Mouse (Mus musculus) limb, embryonic 10.5 days (tissue): ENCODE measurements around the gene Cdc34. TPM values are rescaled to one million over a fixed set of nuclear protein-coding genes. Genes with fewer than 3 reads are reported as not detected.

ENCODE experiments used
- DNase-seq: peaks from one replicate; pipeline ENCODE4 v3.0.0-alpha.2; 2017; ENCODE audit warnings: low spot score
- H3K27ac ChIP-seq: fragments of 300-500 bp; sonication (generic); 2 replicates; pipeline ENCODE4 v1.5.1; 2016; ENCODE audit warnings: mild to moderate bottlenecking
- H3K27me3 ChIP-seq: fragments of 300-500 bp; sonication (generic); 2 replicates; pipeline ENCODE4 v1.6.1; 2016; ENCODE audit warnings: low read depth, mild to moderate bottlenecking; ENCODE audit not compliant: poor library complexity, severe bottlenecking
- H3K36me3 ChIP-seq: fragments of 300-500 bp; sonication (generic); 2 replicates; pipeline ENCODE4 v1.6.1; 2016; ENCODE audit warnings: mild to moderate bottlenecking, moderate library complexity
- H3K4me1 ChIP-seq: fragments of 300-500 bp; sonication (generic); 2 replicates; pipeline ENCODE4 v1.6.1; 2016
- H3K4me3 ChIP-seq: fragments of 300-500 bp; sonication (generic); 2 replicates; pipeline ENCODE4 v1.5.1; 2016; ENCODE audit warnings: mild to moderate bottlenecking, moderate library complexity
- H3K9me3 ChIP-seq: fragments of 300-500 bp; sonication (generic); replicated peaks from 2 replicates; pipeline ENCODE4 v1.6.1; 2016; ENCODE audit warnings: mild to moderate bottlenecking
- WGBS: fragments of 180-500 bp; shearing (Covaris S2); methylation state at CpG from one replicate; pipeline ENCODE4 v1.1.7; 2016; 5-methylcytosine and 5-hydroxymethylcytosine counted together
- polyA plus RNA-seq: library from polyadenylated mRNA; unstranded; fragments of >200 nt; fragmentation: Nextera tagmentation; extraction: Ambion mirVana; gene quantifications from 2 replicates; pipeline ENCODE4 v1.2.1, GENCODE M21; 2016

Gene Cdc34
- polyA plus RNA-seq, 1 experiment from 2014 or later = 209 TPM

DNA sequence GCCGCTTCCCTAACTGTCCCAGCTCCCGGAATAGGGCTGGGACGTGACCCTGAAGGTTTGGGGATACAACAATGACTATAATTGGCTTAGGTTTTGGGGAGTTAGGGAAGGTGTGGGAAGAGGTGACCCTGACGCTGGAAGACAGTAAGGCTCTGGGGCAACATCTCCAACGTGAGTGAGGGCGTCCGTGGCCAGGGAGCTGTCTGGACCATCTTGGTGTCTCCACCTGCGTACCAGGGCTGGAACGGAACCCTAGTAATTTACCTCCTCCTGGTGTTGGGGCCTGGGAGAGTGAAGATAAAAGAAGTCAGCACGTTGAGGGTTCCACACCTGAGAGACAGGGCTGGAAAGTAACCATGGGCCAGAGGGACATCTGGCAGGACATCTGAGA, 23.0 kb downstream of the Cdc34 start:
- Histone ChIP-seq H3K4me1 (peaks cover 45% of the 10 kb centered on the region), H3K36me3 (peaks cover 40% of the 10 kb centered on the region), H3K27ac (peak overlapping the region; percentile 95), H3K4me3 (peak overlapping the region; percentile 86), H3K9me3 (no peaks in the 10 kb centered on the region), H3K27me3 (no peaks in the 10 kb centered on the region)
- DNase-seq = no peak
- 5% methylated on average over 10 of the region's 10 CpGs for WGBS

DNA sequence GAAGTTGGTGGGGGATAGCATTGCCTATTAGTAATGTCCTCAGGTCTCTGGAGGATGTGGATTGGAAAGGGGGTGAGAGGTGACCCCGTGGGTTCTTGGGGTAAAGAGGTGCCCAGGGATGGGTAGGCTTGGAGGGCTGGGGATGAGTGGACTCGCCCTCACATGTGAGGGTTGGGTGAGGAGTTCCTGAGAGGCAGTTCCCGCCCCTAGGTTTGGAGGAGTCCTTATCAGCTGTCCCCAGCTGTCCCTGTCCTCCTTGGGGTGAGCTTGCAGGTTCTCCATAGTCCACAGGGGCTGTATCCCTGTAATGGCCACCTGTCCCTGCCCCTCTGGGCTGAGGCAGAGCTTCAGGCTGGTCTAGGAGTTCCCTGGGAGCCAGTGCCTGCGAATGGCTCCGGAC, 24.0 kb downstream of the Cdc34 start:
- H3K27me3 ChIP-seq = no peaks in the 10 kb centered on the region
- no peak for DNase-seq
- 92% methylated on average over 5 of the region's 5 CpGs for WGBS
- no peak overlapping the region; the same call in 1 of the 2 replicates for H3K27ac ChIP-seq
- peaks cover 50% of the 10 kb centered on the region for H3K36me3 ChIP-seq
- peak overlapping the region; percentile 86 for H3K4me3 ChIP-seq
- peaks cover 40% of the 10 kb centered on the region for H3K4me1 ChIP-seq
- H3K9me3 ChIP-seq = no peaks in the 10 kb centered on the region

DNA sequence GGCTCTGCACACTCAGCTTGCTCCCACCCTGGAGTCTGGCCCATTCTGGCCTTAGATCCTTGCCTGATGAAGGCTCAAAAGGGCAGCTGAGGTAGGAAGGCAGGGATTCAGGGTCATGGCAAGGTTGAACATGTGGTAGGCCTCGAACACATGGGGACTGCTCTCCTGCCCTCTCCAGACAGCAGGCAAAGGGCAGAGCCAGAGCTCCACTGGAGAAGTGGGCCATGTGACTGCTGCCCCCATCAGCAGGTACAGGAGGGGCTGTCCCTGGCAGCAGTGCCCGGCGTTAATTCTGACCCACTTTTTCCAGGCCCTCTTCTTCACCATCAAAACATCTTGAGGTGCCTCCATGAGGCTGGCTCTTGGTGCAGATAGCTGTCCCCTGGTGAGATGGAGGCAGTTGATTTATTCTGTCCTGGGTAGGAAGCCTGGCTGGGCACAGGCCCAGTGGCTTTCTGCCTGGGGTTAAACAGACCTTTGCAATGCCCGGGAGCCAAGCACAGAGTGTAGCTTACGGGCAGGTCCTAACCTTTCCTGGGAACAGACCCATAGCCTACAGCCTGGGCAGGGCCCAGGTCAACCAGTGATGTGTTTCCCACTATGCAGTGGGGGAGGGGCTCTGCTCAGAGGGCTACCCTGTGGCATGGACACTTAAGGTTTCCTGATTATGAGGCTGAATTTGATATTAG, 24.6 kb downstream of the Cdc34 start:
- H3K4me1 ChIP-seq = peaks cover 34% of the 10 kb centered on the region
- WGBS = 80% methylated on average over 5 of the region's 5 CpGs
- H3K27me3 ChIP-seq = no peaks in the 10 kb centered on the region
- no peak for DNase-seq
- no peaks in the 10 kb centered on the region for H3K9me3 ChIP-seq
- H3K36me3 ChIP-seq = peaks cover 56% of the 10 kb centered on the region
- H3K4me3 ChIP-seq = peak overlapping the region; percentile 86
- no peak overlapping the region; the same call in 1 of the 2 replicates for H3K27ac ChIP-seq

DNA sequence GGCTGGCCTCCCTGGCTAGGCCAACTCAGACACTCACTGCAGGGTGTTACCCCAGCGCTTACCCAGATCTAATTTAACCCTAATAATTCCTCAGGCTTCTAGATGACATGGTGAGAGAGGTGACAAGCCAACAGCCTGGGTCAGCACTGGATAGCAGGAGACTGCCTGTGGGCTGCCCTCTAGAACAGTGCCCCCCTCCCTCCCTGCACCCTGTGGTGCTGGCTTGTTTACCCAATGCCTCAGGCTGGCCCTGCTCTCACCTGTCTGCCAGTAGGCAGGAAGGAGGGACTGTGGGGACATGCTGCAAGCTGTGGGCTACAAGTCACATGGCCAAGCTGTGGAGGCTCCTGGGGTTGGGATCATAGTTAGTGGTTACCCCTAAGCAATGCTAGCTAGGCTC, 25.2 kb downstream of the Cdc34 start:
- no peak for DNase-seq
- no peaks in the 10 kb centered on the region for H3K27me3 ChIP-seq
- H3K36me3 ChIP-seq = peaks cover 62% of the 10 kb centered on the region
- WGBS = 79% methylated on average over 1 of the region's 1 CpGs
- H3K4me1 ChIP-seq = peaks cover 32% of the 10 kb centered on the region
- no peak overlapping the region for H3K27ac ChIP-seq
- H3K4me3 ChIP-seq = peak overlapping the region; percentile 6; the same call in 1 of the 2 replicates
- H3K9me3 ChIP-seq = no peaks in the 10 kb centered on the region

DNA sequence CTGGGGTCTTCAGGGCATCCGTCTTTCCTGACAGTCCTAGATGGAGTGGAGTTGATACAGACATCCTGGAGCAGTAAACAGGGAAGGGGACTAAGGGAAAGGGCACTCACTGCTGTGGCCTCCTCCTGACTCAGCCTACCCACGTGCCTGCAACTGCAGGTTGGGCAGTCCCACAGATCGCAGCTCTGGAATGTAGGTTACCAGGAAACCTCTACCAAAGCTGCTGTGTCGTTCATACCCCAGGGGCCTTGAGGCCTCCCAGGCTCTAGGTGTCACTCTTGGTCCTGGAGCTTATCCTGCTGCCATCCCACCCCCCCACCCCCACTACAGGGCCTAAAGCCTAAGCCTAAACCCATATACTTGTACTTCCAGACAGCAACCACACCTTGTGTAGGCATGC, 25.8 kb downstream of the Cdc34 start:
- Histone ChIP-seq H3K27ac (no peak overlapping the region), H3K9me3 (no peaks in the 10 kb centered on the region), H3K36me3 (peaks cover 68% of the 10 kb centered on the region), H3K27me3 (no peaks in the 10 kb centered on the region), H3K4me1 (peaks cover 32% of the 10 kb centered on the region), H3K4me3 (no peak overlapping the region)
- no peak for DNase-seq
- WGBS = 78% methylated on average over 4 of the region's 4 CpGs

DNA sequence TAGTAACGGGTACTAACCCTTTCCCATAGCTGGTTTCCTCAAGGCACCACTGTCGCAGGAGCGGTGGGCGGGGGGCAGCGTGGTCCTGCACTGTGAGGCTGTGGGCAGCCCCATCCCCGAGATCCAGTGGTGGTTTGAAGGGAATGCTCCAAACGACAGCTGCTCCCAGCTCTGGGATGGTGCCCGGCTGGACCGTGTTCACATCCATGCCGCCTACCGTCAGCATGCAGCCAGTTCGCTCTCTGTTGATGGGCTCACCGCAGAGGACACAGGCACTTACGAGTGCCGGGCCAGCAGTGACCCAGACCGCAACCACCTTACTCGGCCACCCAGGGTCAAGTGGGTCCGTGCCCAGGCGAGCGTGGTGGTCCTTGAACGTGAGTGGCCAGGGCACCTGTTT, 26.7 kb downstream of the Cdc34 start:
- DNase-seq = no peak
- no peak overlapping the region for H3K27ac ChIP-seq
- H3K4me1 ChIP-seq = peaks cover 32% of the 10 kb centered on the region
- peaks cover 70% of the 10 kb centered on the region for H3K36me3 ChIP-seq
- 92% methylated on average over 21 of the region's 21 CpGs for WGBS
- H3K9me3 ChIP-seq = no peaks in the 10 kb centered on the region
- H3K27me3 ChIP-seq = peaks cover 6% of the 10 kb centered on the region
- no peak overlapping the region for H3K4me3 ChIP-seq

DNA sequence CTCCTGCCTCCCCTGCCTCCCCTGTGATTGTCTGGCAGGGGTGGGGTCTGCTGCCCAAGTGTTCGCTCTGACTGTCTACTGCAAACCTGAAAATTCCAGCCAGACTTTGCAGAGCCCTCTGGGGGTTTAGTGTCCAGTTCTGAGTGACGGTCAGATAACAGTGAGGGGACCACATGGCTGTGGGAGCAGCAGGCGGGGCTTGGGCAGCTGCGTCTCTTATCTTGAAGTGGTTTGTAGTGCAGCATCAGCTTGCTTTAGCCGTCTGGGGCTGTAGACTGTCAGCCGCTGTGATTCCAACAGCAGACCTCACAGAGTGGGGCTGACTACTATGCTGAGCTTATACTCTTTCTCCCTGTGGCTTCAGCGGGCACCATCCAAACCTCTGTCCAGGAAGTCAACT, 27.3 kb downstream of the Cdc34 start:
- 80% methylated on average over 7 of the region's 7 CpGs for WGBS
- H3K27ac ChIP-seq = no peak overlapping the region

DNA sequence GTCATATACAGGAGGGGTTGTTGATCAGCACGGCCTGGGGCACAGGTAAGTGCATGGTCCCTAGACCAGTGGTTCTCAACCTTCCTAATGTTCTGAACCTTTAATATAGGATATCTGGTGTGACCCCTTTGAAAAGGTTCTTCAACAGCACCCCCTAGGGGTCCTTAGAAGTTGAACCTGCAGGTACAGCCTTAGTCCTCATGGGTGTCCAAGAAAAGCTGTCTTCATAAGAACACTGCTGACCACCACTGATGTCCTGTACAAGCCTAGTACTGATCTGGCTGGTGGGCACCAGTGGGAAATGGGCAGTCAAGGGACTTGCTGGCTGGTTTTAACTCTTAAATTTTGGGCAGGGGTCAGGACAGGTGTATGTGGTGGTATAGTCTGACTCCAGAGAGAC, 30.0 kb downstream of the Cdc34 start:
- Histone ChIP-seq H3K27me3 (peaks cover 39% of the 10 kb centered on the region), H3K4me1 (peaks cover 21% of the 10 kb centered on the region), H3K36me3 (peaks cover 60% of the 10 kb centered on the region), H3K9me3 (no peaks in the 10 kb centered on the region), H3K4me3 (no peak overlapping the region), H3K27ac (no peak overlapping the region)
- no peak for DNase-seq
- WGBS = 96% methylated on average over 1 of the region's 1 CpGs

More for the DNA sequence above, 27.3 kb downstream of the Cdc34 start:
- Histone ChIP-seq H3K9me3 (no peaks in the 10 kb centered on the region), H3K36me3 (peaks cover 70% of the 10 kb centered on the region), H3K4me3 (no peak overlapping the region), H3K27me3 (peaks cover 12% of the 10 kb centered on the region), H3K4me1 (peaks cover 32% of the 10 kb centered on the region)
- no peak for DNase-seq

DNA sequence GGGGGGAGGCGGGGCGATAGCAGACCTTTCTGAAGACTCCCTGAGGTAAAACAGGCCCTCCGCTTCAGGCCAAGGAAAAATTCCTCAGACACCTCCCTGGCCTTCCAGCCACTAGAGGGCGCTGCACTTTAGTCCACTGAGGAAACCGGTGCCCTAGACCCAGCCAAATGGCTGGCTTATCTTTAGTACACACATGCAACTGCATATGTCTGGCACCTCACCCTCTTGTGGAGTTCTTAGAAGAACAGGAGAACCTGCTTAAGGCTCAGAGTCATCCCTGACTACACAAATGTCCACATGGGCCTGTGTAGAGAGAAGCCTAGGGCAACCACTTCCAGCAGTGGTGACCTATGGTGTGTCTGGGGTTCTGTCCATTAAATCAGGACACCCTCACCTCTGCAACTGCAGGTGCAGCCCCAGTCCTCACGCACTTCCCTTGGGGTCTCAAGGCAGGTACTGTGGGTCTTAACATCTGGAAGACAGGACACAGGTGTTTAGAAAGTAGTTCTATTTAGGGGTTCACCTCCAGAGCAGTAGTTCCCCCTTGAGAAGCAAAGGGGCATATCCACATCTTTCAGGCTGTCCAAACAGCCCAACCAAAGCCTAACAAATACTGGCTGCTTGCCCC, 30.6 kb downstream of the Cdc34 start:
- DNase-seq = peak; percentile 86
- Histone ChIP-seq H3K9me3 (no peaks in the 10 kb centered on the region), H3K27me3 (peaks cover 45% of the 10 kb centered on the region), H3K36me3 (peaks cover 54% of the 10 kb centered on the region), H3K27ac (no peak overlapping the region), H3K4me1 (peaks cover 21% of the 10 kb centered on the region), H3K4me3 (no peak overlapping the region)
- WGBS = 8% methylated on average over 6 of the region's 6 CpGs

DNA sequence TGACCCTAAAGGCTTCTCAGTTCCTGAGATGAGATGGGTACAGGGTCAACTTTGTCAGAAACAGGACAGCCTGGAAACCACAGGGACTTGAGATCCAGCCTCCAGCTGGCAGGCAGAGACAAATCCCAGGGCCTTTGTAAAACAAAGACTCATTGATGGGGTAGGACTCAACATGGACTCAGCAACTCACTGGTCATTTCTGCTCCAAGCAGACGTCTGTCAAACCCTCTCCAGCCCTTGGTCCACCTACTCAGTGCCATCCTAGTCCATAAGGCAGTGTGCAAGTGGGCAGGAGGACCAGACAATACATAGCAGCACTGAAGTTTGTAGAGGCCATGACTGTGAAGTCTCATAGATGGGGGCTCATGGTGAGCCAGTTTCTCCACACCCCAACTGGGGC, 31.2 kb downstream of the Cdc34 start:
- WGBS = 35% methylated on average over 1 of the region's 1 CpGs
- H3K4me1 ChIP-seq = peaks cover 19% of the 10 kb centered on the region
- H3K4me3 ChIP-seq = no peak overlapping the region
- DNase-seq = no peak
- no peak overlapping the region for H3K27ac ChIP-seq
- peaks cover 50% of the 10 kb centered on the region for H3K27me3 ChIP-seq
- H3K36me3 ChIP-seq = peaks cover 48% of the 10 kb centered on the region
- H3K9me3 ChIP-seq = no peaks in the 10 kb centered on the region

DNA sequence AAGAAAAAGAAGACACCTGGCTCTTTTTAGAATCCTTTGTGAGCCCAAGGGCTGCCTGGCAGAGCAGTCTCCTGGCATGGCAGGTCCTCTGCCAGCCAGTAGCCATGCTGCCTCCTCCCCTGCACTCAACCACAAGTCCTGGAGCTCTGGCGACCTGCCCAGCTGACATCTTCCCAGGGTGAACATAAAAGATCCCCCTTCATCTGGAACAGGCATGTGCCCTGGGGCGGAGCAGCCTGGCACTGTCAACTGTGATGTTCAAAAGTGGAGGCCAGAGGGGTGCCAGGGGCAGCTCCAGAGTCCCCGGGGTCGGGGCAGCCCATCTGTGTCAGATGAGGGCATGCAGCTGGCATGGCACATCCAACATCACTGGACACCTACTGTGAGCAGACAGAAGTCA, 33.0 kb downstream of the Cdc34 start:
- H3K36me3 ChIP-seq = peaks cover 30% of the 10 kb centered on the region
- WGBS = 74% methylated on average over 4 of the region's 4 CpGs
- DNase-seq = no peak
- no peak overlapping the region for H3K4me3 ChIP-seq
- H3K9me3 ChIP-seq = no peaks in the 10 kb centered on the region
- H3K27ac ChIP-seq = no peak overlapping the region
- peaks cover 69% of the 10 kb centered on the region for H3K27me3 ChIP-seq
- H3K4me1 ChIP-seq = peaks cover 19% of the 10 kb centered on the region

DNA sequence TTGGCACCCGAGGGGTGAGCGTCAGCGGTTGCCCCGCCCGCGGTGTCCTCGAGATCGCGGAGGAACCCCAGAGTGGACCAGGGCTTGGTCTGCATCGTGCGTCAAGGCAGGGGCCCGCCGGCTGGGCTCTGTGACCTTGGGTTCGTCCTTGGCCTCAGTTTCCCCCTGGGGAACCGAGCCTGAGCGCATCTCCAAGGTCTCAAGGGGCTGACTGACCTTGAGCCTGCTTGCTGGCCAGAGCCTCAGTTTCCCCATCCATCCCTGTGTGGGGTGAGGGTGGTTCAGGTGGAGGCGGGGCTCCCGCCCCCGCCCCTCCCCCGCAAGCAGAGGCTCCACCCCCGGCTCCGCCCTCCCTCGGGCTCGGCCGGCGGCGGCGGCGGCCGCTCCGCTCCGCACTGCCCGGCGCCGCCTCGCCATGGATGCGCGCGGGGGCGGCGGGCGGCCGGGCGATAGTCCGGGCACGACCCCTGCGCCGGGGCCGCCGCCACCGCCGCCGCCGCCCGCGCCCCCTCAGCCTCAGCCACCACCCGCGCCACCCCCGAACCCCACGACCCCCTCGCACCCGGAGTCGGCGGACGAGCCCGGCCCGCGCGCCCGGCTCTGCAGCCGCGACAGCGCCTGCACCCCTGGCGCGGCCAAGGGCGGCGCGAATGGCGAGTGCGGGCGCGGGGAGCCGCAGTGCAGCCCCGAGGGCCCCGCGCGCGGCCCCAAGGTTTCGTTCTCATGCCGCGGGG, 34.4 kb downstream of the Cdc34 start, which contains the start of gene Hcn2:
TSS of gene Hcn2 (plus strand) at position 381 of the 734 bp plus-strand sequence.
- peaks cover 16% of the 10 kb centered on the region for H3K36me3 ChIP-seq
- peak within 1 kb of the TSS; percentile 61 for H3K4me3 ChIP-seq
- H3K4me1 ChIP-seq = peaks cover 19% of the 10 kb centered on the region
- WGBS = 5% methylated on average over 79 of the region's 91 CpGs
- peaks cover 80% of the 10 kb centered on the region for H3K27me3 ChIP-seq
- H3K9me3 ChIP-seq = no peaks in the 10 kb centered on the region
- no peak within 1 kb of the TSS for H3K27ac ChIP-seq
- DNase-seq = no peak

DNA sequence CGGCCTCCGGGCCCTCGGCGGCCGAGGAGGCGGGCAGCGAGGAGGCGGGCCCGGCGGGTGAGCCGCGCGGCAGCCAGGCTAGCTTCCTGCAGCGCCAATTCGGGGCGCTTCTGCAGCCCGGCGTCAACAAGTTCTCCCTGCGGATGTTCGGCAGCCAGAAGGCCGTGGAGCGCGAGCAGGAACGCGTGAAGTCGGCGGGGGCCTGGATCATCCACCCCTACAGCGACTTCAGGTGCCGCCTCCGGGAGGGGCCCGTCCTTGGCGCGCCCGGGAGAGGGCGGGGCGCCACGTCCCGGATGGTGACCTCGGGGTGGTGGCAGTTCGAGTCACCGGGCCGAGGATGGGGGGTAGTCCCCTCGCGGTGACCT, 35.0 kb downstream of the Cdc34 start:
- Histone ChIP-seq H3K4me1 (peaks cover 19% of the 10 kb centered on the region), H3K27me3 (peaks cover 80% of the 10 kb centered on the region), H3K36me3 (peaks cover 10% of the 10 kb centered on the region), H3K9me3 (no peaks in the 10 kb centered on the region), H3K4me3 (peak overlapping the region; percentile 61), H3K27ac (no peak overlapping the region)
- under 1% methylated on average over 44 of the region's 44 CpGs for WGBS
- DNase-seq = no peak
